Mouse (Mus musculus) mouse trophoblast stem cell (cell line): ENCODE results near the gene Maml3.

Source experiments
- in situ Hi-C, 2 experiments: fragments of 300-500 bp; cut with MseI, MboI; formaldehyde crosslinking; loops; 2 replicates in 1 of 2; 3 replicates in 1 of 2; pipeline ENCODE4 v1.15.1; 2025

Gene Maml3

DNA sequence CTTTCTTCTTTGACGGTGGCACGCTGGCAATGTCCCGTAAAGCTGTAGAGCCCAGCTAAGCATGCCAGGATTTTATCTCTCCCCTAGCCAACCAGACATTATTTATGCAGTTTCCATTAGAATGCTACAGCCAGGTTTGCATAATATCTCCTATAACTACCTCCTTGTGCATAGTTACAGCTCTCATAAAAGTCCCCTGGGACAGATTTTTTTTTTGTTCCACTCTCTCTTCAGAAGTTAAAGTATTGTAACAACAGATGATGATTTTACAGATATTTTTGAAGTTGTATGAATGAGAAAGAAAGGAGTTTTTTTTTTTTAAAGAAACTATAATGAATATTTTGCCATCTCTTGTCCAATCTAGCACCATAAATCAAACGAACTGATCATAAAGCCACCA, 232.1 kb downstream of the Maml3 start:
- in situ Hi-C loops, result no loop called here

- in situ Hi-C loops, result no loop called here
Observed at GRCm38 (mm10) chr3:51871346-51871745, 233.5 kb downstream of the Maml3 start.

GRCm38 (mm10) chr3:51869980-51870379, 234.9 kb downstream of the Maml3 start:
- in situ Hi-C loops, result no loop called here

GRCm38 (mm10) chr3:51868857-51869256, 236.0 kb downstream of the Maml3 start:
- in situ Hi-C loops, result no loop called here

- in situ Hi-C loops, result no loop called here
Observed at GRCm38 (mm10) chr3:51866446-51866845, 238.4 kb downstream of the Maml3 start.

GRCm38 (mm10) chr3:51861631-51862030, 243.2 kb downstream of the Maml3 start:
- in situ Hi-C loops, result no loop called here

GRCm38 (mm10) chr3:51860458-51860857, 244.4 kb downstream of the Maml3 start:
- in situ Hi-C loops, result no loop called here

DNA sequence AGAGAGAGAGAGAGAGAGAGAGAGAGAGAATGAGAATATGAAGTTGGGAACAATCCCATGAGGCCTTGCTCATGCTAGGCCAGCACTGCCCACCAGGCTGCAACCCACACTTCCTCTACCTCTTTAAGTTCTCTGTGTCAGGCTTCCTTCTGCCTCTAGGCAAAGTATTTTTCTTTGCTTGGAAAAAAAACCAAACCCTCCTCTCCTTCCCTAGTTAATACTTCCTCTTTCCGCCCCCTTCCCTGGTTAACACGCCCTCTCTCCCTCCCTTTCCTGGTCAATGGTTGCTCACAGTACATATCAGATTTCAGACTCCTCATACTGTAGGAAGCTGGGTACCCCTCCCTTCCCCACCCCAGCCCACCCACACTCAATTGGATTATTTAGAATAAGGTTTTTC, 245.7 kb downstream of the Maml3 start:
- in situ Hi-C loops, result no loop called here

DNA sequence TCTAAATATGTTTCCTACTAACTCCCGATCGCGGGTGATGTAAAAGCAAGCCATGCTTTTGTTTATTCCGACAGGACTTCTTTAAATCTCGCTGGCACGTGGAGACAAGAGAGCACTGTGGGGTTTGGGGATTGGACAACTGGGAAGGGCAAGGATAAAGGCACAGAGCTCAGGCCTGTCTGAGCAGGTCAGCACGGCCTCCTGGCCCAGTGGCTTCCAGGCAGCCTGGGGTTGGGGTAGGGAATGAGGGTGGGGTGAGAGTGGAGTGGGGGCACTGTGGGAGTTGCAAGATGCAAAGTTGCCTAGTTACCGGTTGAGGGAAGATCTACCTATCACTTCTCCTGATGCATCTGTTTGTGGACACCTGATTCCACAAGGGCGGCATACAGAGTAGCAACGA, 250.7 kb downstream of the Maml3 start:
- in situ Hi-C loops, result no loop called here

GRCm38 (mm10) chr3:51853610-51854009, 251.3 kb downstream of the Maml3 start:
- in situ Hi-C loops, result no loop called here

DNA sequence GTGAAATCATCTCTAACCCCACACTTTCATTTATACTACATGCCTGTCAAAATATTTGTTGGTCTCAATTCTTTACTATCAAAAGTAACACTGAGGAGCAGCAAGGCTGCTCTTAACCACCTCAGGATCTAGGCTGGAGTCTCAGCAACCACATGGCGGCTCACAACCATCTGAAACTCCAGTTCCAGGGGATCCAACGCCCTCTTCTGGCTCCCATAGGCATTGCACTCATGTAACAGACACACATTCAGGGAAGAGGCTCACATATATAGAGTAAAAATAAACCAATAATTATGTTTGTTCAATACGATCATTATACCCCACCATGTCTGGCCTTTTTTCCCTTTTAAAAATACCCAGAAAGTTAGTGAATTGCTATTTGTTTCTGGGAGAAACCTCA, 252.2 kb downstream of the Maml3 start:
- in situ Hi-C loops, result no loop called here

DNA sequence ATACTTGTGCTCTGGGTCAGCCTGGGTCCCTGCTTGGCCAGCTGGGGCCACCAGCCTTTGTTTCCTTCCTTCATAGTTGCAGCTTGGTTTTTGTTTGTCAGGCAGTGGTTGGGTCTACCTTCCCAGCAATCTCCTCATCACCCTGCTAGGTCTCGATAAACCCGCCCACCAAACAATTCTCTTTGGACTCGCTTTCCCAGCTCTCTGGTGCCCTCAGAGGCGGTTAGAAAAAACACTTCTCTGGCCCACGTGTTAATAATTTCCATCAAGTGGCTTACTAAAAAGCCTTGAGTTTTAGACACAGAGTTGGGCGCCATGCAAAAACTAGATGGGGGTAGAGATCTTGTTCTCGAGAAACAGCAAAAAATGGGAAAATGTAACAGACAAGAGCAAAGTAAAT, 253.3 kb downstream of the Maml3 start:
- in situ Hi-C loops, result no loop called here

DNA sequence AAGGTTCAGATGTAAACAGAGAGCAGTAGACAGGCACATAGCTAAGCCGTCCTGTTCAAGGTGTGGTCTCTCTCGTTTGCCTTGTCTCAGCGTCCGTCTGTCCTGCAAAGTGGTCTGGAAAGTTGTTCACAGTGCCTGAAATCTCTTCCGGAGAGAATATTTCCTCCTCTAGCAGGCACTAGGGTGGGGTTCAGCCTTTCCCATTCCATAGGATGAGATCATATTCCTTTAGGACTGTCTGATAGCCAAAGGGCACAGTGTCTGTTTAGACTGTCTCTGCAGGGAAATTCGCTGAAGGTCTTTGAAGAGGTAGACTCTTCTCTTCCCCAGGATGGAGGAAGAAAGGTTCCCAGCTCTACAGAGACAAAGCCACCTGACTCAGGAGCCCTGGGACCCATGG, 255.4 kb downstream of the Maml3 start:
- in situ Hi-C loops, result no loop called here

GRCm38 (mm10) chr3:51847262-51847661, 257.6 kb downstream of the Maml3 start:
- in situ Hi-C loops, result no loop called here

- in situ Hi-C loops, result no loop called here
Observed at GRCm38 (mm10) chr3:51844255-51844654, 260.6 kb downstream of the Maml3 start.

GRCm38 (mm10) chr3:51842140-51842539, 262.7 kb downstream of the Maml3 start:
- in situ Hi-C loops, result no loop called here

GRCm38 (mm10) chr3:51841598-51841997, 263.3 kb downstream of the Maml3 start:
- in situ Hi-C loops, result no loop called here

- in situ Hi-C loops, result no loop called here
Observed at GRCm38 (mm10) chr3:51841177-51841576, 263.7 kb downstream of the Maml3 start.

GRCm38 (mm10) chr3:51840095-51840805, 264.6 kb downstream of the Maml3 start:
- in situ Hi-C loops, result no loop called here

- in situ Hi-C loops, result no loop called here
Observed at GRCm38 (mm10) chr3:51839353-51839715, 265.5 kb downstream of the Maml3 start.

DNA sequence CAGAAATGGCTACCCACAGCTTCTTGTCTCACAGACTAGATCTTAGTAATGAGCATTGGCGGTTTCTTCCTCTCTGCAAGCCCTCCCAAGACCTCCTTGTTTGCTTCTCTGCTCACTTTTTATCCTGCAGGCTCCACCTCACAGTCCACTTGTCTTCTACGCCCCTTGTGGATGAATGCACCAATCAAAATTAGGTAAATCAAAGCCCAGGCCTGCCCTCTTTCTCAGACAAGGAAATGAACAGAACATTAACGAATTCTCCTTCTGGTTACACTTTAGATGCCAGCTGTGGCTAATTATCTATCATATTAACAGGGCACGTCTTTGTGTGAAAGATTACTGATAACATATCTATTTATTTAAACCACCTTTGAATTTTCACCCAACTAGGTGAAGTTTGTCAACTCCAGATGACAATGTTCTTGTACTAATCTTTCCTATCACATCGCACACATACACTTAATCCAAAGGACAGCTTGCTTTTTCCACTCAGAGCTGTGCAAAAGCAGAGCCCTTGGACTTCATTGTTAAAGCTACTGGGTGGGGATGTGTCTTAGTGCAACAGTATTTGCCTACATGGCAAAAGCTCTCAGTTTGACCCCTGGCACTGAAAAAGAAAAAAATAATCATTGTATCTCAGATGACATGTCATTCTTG, 266.1 kb downstream of the Maml3 start:
- in situ Hi-C loops, result no loop called here

DNA sequence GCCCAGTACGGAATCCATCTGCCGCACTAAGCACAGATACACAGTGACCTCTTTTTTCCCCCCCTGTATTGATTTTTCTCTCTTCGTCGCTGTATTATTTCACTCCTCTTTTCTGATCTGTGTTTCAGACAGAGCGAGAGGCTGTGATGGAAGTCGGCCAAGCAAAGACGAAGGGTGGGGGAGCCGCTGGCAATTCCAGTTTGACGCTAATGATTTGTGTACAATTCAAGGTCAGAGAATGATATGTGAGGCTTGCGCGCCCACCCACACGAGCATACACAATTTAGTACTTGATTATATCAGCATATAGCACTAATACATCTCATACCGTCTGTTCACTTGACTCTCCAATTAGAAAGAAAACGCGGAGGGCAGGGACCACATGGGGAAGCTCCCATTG, 271.9 kb downstream of the Maml3 start:
- in situ Hi-C loops, result no loop called here

GRCm38 (mm10) chr3:51830821-51831429, 274.0 kb downstream of the Maml3 start:
- in situ Hi-C loops, result no loop called here
